Mouse (Mus musculus) cerebellum, adult 2 months (tissue): ENCODE measurements around the gene Ankrd40.

ENCODE experiments used
- CTCF ChIP-seq: fragments of 200-500 bp; IDR thresholded peaks from 2 replicates; pipeline ENCODE4 v1.5.1; 2011; ENCODE audit warnings: low read depth, mild to moderate bottlenecking, control low read depth, low read length, moderate library complexity, borderline replicate concordance; ENCODE audit not compliant: insufficient read depth
- POLR2A ChIP-seq: fragments of 200-500 bp; IDR thresholded peaks from 2 replicates; pipeline ENCODE4 v1.6.1; 2011; ENCODE audit warnings: low read length, control low read depth, borderline replicate concordance; ENCODE audit not compliant: insufficient read depth

DNA sequence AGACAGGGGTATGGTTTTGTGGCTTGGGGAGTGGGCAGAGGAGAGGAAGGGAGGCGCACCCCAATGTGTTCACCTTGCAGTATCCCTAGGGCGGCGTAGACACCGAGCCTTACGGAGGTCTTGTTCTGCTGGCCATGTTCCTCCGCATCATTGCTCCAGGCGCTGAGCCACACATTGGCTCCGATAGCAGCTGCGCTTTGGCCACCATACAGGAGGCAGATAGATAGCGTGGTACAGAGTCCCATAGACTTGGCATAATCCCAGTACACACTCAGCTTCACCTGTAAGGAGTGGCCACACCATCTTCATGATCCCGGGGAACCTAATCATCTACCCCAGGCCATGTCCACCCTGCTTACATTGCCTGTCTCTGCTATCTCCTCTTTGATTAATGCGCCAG is 31.4 kb downstream of the Ankrd40 start:
- no peak for TF ChIP-seq CTCF
- no peak for TF ChIP-seq POLR2A
